Mouse (Mus musculus): Measurements from ENCODE around the gene Zfp988.
"Not testable (repeated sequence)": the region's sequence is repeated elsewhere in the genome, so short reads cannot be mapped to it uniquely, and the experiment has no call there.

DNA sequence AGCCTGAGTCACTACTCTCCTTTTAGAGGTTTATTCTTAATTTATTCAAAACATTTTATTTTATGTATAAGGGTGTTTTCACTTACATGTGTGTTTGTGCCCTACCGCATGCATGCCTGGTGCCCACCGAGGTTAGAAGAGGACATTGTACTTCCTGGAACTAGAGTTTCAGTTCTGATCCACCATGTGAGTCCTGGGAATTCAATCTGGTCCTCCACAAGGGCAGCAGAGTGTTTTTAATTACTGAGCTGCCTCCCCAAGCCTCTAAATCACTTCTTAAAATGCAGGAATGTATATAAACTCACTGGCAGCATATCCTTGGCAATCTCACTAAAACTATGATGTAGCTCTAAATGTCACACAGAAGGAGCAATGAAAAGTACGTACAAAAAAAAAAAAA lies 33.2 kb downstream of the Zfp988 start:
- not testable (repeated sequence) for TF ChIP-seq POLR2A (IDR thresholded peaks at IDR 0.05; ENCODE audit: control insufficient read depth, low read depth, low read length); CTCF (IDR thresholded peaks at IDR 0.05; ENCODE audit: control insufficient read depth, insufficient read depth, insufficient replicate concordance, low read depth, low read length)

Measured in testis, adult 2 months (tissue).